Mouse (Mus musculus): ENCODE measurements around the gene Tmprss7.

Gene Tmprss7

DNA sequence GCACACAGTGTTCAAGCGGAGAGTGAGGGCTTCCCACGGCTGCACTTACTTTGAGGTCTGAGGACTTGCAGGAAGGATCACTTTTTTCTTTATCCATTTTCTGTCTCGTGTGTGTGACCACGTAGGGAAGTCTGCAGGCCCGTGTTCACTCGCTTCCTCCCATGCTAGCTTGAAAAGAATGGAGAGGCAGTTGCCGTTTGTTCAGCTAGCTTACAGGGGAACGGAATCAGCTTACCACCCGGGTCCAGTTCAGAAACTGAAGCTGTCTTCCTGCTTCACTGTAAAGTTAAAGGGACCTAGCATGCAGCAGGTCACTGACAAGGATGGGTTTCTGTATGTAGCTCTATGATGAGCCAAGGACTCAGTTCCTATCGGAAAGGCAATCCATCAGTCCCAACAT lies at the start of gene Tmprss7:
TSS of gene Tmprss7 (minus strand) at position 101 of the 400 bp plus-strand sequence.
- no peak for DNase-seq (ENCODE audit: low spot score)

DNA sequence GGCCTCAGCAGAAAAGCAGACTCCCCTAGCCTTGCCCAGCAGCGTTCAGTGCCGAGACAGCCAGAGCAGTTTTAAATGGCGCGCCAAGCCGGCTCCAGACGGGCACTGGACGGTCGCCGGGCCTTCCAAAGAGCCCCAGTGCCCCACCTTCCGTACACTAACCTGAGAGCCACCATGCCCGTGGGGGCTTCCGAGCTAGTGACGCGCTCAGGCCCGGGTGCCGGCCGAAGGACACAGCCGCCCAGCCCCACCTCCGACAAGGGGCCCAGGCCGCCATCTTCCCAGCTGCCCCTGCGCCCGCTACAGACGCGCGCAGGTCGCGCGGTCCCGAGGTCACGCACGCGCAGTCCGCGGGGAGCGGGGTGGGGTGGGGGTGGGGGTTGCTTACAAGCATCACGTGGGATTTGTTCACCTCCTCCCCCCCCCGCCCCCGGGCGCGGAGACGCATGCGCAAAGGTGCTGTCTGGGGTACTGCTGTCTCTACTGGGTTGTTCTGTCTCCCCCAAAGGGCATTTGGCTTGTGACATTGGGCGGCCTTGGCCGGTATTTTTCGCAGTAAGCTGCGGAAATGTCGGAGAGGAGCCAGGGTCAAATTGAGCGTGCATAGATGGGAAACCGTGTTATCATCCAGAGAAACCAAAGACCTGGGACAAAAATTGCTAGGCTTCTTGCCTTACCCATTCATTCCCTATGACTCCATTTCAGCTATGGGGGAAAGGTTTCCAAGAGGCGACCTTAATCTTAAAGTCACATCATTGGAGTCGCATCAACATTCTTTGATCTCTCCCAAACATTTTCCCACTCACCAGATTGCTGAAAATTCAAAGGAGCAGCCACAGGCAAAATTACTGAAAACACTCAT lies 49.4 kb upstream of the Tmprss7 start, which contains the start of gene Abhd10:
TSS of gene Abhd10 (minus strand) at position 341 of the 862 bp plus-strand sequence.
- peak; percentile 93 for DNase-seq (ENCODE audit: low spot score)

DNA sequence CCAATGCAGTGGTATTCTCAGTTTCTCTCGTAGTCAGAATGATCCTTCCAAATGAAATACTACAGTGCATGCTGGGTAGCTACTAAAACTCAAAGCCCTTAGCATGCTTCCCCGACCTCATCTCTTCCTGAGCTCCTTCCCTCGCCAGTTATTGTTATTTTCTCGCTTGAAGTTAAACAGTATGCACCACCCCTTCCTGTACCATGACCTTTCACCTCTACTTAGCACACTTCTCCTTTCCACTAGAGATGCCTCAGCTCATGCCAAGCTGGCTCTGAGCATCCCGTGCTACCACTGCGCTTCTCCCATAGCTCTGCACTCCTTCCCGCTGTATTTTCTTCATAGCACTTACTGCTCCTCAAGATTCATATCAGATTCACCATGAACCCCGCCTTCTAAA lies 44.4 kb upstream of the Tmprss7 start:
- DNase-seq (ENCODE audit: low spot score), result no peak

DNA sequence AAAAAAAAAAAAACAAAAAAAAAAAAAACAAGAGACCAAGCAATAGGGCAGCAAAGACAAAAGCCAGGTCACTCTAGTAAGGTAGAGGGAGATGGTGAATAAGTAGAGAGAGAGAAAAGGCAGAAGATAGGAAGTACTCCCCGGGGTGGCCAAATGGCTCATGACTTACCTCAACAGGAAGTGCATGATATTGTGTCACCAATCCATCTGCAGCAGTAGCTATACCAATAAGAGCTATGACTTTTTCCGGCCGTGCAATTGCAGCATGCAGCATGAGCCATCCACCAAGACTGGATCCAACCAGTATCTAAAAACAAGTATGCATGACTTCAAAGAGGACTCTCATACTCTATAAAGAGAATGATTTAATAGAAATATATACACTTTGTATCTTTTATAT lies 43.3 kb upstream of the Tmprss7 start:
- DNase-seq (ENCODE audit: low spot score), result no peak

DNA sequence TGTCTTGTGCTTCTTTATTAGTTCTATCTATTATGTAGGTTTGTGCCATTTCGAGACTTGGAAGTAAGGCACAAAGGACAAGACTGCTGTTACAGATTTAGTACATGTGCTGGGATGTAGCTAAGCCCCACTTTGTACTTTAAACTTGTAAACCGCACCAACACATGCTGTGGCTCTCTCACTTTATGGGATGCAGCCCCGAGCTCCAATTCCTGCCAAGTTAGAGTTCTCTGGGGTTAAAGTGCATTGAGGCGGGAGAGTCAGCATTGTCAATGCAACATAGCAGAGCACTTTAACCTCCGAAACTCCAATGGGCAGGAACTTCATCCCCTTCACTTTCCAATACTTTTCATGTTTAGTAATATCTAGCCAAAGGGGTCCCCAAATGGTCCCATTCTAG lies 35.7 kb upstream of the Tmprss7 start:
- no peak for DNase-seq (ENCODE audit: low spot score)

DNA sequence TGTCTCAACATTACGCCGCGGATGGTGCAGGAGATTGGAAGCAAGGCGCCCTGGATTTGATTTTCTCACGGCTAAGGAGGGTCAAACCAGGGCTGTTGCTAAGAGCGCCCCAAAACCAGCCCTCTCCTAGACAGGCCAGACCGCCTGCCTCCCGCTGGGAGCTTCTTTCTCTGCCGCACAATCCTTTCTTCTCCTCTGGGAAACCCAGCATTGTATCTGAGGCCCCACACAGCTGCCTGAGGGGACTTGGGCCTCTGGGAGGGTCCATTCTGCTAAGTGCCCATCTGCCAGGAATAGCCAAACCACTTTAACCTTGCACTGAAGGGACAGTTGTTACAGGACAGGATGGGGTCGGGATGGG lies 31.3 kb upstream of the Tmprss7 start:
- no peak for DNase-seq (ENCODE audit: low spot score)

DNA sequence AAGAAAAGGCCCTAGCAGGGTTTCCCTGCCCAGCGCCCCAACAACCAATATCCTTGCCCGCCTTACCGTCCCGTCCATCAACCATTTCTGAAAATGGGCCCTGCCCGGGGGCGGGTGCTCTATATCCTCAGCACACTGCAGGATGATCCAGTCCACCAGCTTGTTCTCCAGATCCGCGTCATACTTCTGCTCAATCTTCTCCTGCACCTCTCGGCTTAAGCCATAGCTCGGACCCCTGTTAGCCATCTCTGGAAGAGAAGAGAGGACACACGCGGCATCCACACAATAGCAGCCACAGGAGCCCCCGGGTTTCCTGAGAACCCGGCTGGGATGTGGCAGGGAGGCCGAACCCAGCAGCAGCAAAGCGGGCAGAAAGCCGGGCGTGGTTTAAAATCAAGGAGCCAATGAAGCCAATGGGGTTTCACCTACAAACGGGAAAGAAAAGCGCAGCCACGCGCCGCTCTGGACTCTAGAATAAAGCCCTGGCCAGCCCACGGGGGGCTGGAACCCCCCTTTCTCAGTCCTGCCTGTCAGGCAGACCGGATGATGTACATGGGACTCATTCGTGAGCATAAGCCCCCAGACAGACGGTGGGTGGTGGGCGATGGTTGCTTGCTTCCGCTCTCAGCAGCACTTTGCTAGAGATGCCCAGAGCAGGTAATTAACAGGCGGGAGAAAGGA lies 30.7 kb upstream of the Tmprss7 start, which contains the start of gene Tagln3:
TSS of gene Tagln3 (minus strand) at position 548 of the 681 bp plus-strand sequence.
- DNase-seq (ENCODE audit: low spot score), result no peak

DNA sequence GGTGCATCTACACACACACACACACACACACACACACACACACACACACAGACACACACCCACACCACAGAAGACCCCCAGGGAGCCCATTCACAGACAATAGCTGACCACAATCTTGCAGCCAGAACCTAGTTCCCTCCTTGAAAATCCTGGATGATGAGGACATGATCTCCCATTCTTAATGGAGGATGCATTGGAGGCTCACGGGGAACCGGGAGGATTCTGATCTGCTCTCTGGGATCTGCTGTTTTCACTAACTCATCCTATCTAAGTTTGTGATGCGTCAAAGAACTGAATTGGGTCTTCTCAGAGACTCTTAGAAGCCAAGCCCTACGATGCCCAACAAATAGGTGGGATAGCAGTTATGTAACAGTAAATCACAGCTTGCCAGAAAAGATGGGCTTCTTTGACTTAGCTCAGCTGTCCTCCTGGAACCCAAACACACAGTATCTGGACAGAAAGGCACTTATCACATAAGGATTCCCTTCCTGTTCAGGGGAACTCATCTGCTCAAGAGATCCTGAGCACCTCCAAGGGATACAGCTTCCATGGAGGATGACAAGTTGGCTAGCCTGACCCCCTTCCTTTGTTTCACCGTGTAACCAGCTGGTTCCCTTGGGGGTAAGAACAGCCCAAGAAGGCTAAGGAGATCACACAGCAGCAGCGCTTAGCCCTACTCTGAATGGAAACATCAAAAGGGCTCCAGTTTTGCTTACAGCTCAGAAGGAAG lies 29.9 kb upstream of the Tmprss7 start:
- no peak for DNase-seq (ENCODE audit: low spot score)

DNA sequence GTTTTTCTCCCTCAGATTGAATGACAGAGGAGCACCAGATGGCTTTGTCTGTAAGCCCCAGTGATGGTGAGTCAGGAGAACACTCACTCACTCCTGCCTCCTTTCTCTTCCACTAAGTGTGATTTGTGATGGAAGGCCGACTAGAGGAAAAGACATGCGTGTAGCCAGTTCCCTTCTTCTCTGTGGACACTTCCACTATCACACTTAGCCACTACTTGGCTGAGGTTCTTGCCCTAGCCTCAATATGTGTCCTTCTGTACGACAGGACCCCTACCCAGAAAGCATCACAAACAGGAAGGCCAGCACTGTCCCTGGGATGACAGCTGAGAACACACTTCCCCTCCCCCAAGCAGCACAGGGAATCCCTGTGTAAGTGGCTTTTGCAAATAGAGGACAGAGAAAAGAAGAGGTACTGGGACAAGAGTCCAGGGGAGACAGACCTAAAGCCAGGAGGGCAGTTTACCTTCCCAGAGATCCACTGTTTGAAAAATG lies 29.0 kb upstream of the Tmprss7 start:
- no peak for DNase-seq (ENCODE audit: low spot score)

DNA sequence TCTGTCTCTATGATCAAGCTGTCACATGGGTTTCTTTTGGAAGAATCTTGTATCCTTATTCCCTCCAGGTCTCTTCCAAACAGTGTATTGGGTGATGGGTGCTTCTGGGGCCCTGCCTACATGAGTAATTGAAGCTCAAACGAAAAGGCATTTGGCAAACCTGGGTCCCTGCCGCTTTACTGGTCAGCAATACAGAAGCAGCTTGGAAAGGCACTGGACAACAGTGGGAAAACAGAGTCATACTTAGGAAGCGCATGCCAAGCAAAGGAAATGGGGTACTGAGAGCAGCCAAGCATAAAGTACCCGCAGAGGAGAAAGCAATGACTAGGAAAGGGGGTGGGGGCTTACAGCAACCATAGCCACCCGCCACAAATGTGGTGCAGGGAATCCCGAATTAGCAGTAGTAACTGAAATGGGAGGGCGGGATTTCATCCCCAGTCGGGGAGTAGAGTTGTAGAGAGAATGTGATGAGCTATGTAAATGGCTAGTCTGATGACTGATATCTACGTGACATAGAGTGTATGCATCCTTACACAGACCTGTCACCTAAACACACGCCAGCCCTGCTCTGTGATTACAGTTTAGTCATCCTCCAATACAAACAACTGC lies 26.7 kb upstream of the Tmprss7 start:
- DNase-seq (ENCODE audit: low spot score), result no peak

DNA sequence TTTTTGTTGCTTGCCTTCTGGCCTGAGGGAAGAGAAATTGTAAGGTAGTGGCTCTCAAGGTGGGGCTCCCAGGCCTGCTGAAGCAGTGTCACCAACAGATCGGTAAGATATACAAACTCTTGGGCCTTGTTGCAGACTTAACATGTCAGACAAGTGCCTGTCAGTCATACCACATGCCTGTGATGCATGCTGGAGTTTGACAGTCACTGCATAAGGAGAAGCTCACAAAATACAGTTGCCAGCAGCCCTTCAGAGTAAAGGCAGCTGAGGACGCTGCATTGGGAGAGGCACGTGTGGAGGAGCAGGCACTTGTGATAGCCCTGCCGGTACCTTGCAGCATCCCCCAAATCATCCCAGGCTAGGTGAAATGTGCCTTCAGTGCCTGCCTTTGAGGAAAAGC lies 24.8 kb upstream of the Tmprss7 start:
- DNase-seq (ENCODE audit: low spot score), result no peak

DNA sequence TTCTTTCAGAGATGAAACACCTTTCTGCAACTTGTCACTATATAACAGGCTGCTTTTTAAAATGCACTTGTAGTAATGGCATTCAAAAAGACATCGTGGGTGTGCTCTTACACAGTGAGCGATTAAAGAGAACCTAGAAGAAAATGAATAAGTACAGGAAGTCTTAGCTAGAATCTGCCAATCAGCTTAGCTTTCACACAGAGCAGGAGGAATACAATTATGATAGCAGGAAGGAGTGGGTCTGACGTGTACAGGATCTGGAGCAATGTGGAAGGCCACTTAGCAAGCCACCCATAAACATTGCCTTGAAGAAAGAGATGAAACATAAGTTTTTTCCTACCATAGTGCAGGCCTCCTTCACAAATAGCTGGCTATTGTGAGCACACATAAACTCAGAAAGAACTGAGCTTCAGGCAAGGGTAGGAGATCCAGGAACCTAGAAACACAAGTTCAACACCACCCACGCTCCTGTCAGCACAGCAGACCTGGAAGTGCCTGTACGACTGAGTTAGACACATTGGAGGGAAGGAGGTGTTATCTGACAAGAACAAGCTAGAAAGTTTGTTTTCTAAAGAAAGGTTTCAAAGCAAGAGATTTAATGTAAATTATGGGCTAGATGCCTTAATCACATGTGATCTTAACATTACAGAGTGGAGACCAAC lies 21.2 kb upstream of the Tmprss7 start:
- no peak for DNase-seq (ENCODE audit: low spot score)

DNA sequence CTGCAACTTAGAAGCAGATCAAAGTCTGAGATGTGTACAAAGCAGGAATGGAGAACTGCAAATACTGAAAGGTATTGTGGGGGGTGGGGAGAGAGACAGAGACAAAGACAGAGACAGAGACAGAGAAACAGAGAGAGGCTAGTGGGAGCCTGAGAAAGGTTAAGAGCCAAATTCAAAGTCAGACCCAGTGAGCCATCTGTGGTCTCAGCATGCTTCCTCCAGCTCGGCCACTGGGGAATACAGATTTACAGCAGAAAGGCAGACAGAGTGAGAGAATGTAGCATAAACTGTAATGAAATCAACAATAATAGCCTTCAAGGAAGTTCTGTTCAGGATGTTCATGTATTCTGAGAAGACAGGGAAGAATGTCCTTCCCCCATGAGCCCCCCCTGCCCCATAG lies 20.4 kb upstream of the Tmprss7 start:
- no peak for DNase-seq (ENCODE audit: low spot score)

DNA sequence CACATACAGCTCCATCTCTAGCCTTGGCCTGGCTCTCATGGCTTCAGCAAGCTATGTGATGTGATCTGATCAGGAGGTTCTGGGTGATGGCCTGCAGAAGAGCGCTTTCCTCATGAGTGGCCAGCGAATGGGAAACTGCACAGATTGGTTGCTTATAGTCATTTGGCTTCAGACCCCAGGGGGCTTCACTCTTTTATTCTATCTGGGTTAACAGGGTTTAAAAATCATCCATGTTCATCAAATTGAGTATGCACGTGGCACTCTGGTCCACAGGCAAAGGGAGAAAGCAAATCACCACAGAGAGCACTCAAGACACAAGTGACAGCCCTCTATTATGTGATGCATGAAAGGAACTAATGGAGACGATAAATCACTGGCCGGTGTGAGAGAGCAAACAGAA lies 19.8 kb upstream of the Tmprss7 start:
- DNase-seq (ENCODE audit: low spot score), result no peak

DNA sequence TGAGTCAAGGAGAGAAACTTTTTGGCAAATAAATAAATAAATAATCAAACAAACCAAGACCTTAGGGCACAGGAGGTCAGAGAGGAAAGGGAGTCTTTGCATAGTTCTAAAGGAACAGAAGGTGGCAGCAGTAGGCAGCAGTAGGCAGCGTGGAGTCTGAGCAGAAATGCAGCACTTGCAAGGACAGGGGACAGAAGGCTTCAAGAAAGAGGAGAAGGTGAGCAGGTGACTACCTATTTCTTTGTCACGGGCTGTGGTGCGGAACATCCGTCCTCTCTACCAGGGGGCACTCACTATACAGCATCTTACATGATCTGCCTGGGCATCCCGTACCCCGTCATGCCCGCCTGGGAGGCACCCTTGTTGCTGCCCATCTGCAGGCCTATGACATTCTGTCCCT lies 17.8 kb upstream of the Tmprss7 start:
- no peak for DNase-seq (ENCODE audit: low spot score)

DNA sequence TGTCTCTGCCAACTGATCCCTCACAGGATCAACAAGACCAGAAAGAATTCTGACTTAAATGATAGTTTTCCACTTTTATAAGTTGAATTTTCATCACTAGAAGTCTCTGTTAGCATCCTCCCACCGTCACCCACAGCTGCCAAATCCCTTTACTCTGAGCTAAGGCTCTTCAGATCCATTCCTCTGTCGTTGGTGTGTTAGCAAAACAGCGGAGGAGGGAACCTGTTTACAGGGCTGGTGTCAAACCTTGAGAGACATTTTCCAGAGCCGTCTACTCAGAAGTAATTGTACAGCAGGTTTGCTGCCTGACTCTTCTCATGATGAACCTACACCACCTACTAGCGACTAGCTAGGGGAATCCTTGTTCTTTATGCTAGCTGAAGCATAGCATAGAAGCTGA lies 5.8 kb upstream of the Tmprss7 start:
- no peak for DNase-seq (ENCODE audit: low spot score)

DNA sequence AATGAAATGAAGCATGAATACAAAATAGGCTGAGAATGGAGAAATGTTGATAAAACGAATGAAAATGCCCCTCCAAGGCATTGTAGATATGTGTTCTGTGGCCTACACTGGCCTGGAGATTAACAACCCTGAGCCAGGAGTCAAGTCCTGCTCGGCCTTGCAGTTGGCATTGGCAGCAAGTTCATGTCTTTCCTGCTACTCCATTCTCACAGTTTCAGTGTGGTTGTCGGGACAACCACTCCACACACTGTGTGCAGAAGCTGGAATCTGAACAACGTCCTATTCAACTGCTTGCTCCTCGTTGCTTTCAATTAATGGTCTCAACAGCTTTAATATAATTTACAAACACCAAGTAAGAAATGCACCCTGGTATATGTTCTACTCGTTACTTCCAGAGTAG lies 4.5 kb upstream of the Tmprss7 start:
- no peak for DNase-seq (ENCODE audit: low spot score)

DNA sequence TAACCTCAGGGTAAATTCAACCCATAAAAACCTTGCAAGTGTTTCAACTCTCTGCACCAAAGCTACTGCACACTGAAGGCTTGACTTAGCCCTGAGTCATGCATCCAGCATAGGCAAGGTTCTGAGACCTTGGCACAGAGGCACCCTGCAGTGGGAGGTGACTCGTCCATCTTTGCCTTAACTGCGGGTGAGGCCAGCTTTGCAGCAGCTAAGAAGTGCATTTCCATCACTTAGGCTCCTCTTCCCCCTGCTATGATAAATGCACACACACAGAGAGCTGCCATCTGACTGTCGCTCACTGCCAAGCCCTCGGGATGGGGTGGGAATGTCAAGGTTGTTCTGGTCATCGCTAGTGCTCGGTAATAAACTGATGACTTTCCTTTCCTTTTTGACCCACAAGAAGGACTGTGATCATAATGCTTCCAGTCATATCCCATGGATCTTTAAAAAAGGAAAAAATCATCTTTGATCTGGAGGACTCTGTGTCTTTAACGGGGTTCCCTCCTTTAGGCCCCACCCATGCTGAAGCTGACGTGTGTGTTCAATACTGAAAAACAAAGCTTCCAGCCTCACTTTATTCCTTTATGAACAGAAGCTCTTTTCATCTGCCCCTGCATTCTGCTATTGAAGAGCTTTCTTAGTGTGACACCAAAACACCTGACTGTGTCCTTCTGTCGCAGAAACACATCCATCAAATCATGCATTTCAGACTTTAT lies 2.1 kb upstream of the Tmprss7 start:
- no peak for DNase-seq (ENCODE audit: low spot score)

DNA sequence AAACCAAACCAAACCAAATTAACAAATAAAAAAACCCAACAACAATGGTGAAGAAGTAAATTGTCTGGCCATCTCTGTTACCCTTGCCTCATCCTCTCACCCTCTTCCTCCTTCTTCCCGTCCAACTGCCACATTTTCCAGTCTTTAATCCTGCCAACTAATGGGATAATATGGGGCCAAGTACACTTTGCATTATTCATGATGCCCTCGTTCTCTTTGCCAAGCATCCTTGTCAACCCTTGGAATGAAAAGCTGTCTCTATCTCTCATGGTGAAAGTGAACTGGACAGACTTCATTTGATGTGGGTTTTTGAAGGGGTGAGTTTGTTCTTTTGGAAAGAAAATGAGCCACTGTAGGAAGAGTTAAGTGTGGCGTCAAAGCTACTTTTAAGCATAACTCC lies 607 bp downstream of the Tmprss7 start:
- DNase-seq (ENCODE audit: low spot score), result no peak

DNA sequence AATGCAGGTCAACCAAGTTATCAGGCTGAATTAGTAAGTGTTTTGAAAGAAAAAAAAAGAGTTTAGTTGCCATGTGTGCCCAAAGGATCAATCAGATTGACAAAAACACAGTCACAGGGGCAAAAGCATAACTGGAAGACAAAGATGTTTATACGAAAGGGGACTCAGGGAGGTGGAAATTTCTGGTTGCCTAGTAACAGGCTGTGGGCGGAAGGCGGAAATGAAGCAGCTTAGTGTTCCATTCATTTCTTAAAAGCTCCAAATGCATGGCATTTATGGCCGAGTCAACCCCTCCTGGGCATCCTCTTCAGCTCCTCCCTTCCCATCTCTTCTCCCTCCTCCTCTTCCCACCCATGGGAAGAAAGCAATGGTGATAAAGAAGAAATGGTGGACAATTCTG lies 3.3 kb downstream of the Tmprss7 start:
- no peak for DNase-seq (ENCODE audit: low spot score)

DNA sequence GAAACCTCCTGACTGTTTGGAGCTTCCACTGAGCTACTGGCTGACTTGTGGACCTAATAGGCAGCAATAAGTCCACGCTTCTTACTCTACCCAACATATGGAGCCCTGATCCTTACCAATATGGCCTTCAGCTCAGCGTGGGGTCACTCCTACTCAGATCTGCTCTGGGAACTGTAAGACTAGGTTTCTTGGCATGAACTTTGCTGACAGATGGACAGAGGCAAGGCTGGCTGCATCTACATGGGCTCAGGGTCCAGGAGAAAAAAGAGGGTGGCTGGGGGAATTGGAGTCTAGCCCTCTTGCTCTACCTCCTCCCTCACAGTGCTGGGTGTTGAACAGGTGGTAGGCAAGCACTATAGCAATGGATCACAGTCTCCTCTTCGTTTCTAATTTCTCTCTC lies 6.6 kb downstream of the Tmprss7 start:
- no peak for DNase-seq (ENCODE audit: low spot score)

Measured in ovary, postnatal 10 days (tissue).